Mouse (Mus musculus): ENCODE data around the gene Gabbr1.

The Gabbr1 gene

DNA sequence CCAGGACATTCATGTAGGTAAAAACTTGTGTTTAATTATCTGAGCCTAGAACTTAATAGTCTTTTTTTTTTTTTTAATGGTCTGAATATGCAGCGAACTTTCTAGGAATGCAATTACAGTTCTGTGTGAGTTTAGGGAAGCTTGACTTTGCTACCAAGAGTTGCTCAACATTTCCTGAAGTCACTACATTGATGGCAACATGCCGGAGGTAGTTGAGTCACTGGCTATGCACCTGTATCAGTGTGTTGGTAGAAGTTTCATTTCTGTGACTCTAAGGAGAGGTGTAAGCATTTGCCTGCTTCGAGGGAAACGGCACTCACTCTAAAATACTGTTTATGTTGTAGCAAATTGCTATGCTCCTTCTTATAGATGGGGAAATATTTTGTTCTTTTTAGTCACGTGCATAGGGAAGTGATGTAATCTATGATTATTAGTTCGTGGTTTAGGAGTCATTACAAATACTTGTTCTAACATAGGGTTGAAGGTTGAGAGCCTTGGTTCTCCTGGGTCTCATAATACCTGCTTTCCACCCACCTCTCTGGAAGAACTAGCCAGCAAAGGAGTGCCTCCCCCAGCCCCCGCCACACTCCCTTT is 1.0 kb upstream of the Gabbr1 start:
- no peak for DNase-seq (ENCODE audit: low read depth, low spot score)

DNA sequence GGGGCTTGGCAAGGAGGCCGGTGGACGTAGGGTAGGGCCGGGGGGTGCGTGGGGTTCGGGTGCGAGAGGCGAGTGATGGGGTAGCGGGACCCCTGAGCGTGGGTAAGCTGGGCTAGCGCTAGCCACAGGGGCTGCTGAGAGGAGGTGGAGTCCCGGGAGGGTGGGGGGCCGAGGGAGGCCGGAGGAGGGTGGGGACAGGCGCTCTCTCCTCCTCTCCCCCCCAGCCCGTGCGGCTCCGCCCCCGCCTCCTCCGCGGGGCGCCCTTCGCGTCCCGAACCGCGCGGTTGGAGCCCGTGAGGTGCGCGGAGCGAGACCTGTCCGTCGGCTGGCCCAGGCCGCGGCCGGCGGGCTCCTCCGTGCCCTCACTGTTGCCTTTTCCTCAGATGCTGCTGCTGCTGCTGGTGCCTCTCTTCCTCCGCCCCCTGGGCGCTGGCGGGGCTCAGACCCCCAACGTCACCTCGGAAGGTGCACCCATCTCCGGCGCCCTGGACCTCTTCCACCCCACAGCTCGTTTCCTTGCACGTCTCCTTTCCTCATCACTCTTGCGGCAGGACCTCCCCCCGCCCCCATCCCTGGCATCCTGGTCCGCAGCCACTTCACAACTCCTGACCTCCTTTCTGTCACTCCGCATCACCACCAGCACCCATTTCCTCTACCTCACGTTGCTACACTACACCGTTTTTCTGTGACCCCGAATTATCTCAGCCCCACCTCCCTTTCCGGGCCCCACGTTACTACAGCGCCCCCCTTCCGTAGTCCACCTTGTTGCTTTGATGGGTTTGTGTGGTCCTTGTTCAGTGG is 746 bp downstream of the Gabbr1 start:
- DNase-seq (ENCODE audit: low read depth, low spot score) = no peak

DNA sequence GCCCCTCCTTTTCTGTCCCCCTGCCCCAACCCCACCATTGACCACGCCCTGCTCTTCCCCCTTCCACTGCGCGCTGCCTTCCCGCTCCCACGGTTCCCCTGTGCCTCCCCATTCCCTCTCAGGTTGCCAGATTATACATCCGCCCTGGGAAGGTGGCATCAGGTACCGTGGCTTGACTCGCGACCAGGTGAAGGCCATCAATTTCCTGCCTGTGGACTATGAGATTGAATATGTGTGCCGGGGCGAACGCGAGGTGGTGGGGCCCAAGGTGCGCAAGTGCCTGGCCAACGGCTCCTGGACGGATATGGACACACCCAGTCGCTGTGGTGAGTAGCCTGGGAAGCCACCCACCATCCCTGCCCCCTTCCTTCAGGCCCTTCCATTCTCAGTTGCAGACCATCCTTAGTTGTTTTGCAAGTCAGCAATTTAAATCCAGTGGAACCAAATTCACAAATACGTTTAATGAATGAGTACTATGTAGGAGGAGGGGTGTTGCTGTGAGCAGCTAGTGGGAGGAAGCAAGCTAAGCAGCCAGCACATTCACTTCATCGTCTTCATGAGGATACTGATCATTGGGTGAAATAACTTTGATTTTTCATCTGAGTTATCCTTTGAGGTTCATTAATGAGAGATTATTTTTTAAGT is 1.7 kb downstream of the Gabbr1 start:
- DNase-seq (ENCODE audit: low read depth, low spot score) = no peak

DNA sequence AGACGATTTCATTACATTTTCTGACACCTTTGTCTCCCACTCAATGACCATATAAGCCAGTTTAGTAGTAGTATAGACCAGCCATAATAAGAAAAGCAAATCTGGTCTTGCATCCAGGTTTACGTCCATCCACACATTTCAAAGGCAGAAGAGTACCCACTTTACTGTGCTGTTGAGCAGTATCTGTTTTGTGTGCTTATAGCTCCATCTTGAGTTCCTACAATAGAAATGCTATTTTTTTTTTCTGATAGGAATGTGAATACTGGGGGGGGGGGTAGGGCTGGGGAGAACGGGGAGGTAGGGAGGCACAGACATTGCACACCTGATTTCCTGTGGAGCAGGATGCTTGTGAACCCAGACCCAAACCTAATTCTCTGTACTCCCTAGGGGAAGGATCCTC is 2.2 kb downstream of the Gabbr1 start:
- DNase-seq (ENCODE audit: low read depth, low spot score) = no peak

DNA sequence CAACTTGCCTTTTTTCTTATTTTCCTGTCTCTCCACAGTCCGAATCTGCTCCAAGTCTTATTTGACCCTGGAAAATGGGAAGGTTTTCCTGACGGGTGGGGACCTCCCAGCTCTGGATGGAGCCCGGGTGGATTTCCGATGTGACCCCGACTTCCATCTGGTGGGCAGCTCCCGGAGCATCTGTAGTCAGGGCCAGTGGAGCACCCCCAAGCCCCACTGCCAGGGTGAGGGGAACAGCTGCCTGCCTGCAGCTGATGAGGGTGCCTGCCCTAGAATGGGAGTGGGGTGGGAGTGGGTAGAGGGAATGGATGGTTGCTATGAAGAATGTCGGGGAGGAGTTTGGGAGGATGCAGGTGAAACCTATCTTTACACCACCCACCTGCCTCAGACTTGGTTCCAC is 2.6 kb downstream of the Gabbr1 start:
- no peak for DNase-seq (ENCODE audit: low read depth, low spot score)

DNA sequence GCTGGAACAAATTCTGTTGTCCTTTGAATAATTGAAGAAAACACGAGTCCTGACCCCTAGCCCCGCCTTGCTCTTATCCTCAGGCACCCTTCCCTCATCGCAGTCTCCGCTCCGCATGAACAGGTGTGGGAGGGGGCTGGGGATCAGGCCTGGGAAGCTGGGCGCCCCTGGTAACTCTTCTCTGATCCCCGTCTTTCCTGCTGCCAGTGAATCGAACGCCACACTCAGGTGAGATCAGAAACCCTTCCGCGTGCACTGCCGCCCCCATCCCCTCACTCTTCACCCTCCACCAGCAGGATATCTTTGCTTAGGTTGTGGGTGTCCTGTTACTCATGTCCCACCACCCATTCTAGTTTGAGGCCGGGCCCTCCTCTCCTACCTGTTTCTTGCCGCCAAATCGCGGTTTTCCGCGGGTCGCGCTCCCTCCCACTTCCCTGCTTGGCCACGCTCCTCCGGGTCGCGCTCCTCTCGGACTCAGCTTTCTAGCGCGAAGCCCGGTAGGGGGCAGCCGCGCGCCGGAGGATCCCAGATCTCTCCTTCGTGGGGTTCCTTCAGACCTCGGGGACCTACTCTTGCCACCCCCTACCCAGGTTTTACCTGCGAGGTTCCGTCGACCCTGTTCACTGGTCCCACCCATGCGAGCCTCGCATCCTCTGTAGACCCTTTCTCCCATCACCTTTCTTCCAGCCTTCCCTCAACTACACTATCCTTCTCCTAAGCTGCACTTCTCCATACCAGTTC is 4.0 kb downstream of the Gabbr1 start:
- no peak for DNase-seq (ENCODE audit: low read depth, low spot score)

DNA sequence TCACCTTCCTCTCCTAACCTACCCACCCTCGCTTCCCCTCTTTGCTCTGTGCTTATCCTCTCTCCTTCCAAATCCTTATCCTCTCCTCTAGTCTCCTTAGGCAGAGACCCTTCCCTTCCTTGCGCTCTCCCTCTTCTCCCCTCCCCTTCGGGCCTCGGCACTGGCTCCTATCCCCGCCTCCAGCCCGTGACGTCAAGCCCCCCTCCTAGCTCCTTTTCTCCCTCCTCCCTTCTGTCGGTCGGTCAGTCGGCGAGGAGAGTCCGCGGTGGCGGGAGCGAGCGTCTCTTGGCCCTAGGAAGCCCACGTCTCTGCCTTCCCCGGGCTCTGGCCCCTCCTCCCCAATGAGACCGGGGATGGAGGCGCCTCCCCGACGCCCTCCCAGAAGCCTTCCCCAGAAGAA is 4.6 kb downstream of the Gabbr1 start:
- DNase-seq (ENCODE audit: low read depth, low spot score) = no peak

DNA sequence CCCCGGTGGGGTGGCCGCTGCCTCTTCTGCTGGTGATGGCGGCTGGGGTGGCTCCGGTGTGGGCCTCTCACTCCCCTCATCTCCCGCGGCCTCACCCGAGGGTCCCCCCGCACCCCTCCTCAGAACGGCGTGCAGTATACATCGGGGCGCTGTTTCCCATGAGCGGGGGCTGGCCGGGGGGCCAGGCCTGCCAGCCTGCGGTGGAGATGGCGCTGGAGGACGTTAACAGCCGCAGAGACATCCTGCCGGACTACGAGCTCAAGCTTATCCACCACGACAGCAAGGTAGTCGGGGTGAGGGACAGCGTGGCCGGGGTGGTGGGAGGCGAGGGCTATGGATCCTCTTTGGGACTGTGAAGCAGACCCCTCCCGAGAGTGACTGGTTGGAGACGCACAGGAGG is 5.1 kb downstream of the Gabbr1 start:
- DNase-seq (ENCODE audit: low read depth, low spot score) = no peak

DNA sequence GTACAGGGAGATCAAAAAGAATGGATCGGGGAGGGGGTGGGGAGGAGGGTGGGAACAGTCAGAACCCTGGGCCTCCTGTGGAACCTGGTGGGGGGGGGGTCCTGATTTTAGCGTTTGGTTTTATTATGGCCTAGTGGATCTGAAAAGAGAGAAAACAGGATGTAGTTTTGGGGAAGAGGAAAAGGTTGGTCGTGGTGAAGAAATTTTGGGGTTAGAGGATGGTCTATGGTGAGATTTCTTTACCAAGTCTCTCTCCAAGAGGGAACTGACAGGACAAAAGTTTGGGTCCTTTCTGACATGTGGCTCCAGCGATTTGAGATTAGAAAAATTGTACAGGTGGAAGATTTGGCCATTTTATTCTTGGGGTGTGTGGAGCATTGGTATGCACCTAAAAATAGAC is 6.0 kb downstream of the Gabbr1 start:
- DNase-seq (ENCODE audit: low read depth, low spot score) = no peak

DNA sequence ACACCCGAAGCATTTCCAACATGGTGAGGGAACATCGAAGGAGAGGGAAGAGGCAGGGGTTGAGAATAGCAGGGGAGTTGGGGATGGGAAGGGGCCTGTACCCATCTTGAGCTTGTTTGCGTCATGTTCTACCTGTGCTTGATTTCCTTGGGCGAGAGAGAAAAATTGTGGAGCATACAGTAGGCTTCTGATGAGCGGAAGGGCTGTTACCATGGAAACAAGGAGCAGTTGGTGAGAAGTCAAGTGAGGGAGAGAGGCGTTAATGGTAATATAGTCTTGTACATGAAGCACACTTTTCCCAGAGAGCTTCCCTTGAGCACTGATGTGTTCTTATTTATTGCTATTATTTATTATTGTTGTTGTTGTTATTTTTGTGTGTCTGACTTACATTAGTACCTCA is 11.2 kb downstream of the Gabbr1 start:
- no peak for DNase-seq (ENCODE audit: low read depth, low spot score)

DNA sequence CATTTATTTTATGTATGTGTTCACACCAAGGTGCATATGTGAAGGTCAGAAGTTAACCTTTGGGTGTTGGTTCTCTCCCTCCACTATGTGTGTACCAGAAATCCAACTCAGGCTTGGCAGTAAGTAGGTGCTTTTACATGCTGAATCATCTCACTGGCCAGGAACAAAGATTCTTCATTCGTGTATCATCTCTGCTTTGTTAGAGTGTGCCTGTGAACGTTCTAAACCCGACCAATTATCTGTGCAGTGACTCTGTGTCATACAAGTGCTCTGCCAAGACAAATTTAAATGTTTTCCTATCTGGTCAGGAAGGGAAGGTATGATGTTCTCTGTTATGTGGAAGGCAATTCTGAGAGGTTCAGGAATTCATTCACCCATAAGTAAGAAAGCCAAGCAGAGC is 15.7 kb downstream of the Gabbr1 start:
- no peak for DNase-seq (ENCODE audit: low read depth, low spot score)

DNA sequence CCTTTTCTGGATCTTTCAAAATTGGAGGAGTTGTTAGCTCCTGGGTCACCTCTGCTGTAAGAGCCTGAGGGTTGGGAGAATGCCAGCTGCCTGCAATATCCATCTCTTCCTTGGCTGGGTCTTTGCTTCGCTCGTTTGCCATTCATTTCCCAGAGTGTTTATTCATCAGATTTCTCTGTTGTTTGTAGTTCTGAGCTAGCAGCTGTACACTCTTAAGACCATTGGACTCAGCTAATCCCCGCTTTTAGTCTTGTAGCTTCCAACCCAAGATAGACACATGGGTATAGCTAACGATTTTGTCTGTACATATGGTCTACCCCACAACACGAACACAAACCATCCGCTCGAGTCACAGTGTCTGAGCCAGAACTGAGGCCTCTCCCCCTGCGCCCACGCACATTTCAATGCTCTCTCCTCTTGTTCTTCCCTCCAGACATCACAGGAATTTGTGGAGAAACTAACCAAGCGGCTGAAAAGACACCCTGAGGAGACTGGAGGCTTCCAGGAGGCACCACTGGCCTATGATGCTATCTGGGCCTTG is 16.4 kb downstream of the Gabbr1 start:
- DNase-seq (ENCODE audit: low read depth, low spot score) = no peak

DNA sequence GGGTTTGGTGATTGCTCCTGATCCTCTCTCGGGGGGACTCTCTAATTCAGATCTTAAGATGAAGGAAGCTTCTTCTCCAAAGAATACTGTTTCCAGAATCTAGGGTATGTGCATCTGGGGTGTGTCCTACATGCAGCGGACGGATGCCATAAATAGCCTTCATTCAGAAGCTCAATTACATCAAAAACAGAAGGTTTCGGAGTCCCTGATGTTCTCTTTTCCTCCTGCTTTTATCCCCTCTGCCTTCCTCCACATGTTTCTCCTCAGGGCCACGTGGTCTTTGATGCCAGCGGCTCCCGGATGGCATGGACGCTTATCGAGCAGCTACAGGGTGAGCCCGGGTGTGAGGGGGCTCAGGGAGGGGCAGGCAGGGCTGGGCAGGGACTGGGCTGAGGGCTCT is 17.3 kb downstream of the Gabbr1 start:
- no peak for DNase-seq (ENCODE audit: low read depth, low spot score)

DNA sequence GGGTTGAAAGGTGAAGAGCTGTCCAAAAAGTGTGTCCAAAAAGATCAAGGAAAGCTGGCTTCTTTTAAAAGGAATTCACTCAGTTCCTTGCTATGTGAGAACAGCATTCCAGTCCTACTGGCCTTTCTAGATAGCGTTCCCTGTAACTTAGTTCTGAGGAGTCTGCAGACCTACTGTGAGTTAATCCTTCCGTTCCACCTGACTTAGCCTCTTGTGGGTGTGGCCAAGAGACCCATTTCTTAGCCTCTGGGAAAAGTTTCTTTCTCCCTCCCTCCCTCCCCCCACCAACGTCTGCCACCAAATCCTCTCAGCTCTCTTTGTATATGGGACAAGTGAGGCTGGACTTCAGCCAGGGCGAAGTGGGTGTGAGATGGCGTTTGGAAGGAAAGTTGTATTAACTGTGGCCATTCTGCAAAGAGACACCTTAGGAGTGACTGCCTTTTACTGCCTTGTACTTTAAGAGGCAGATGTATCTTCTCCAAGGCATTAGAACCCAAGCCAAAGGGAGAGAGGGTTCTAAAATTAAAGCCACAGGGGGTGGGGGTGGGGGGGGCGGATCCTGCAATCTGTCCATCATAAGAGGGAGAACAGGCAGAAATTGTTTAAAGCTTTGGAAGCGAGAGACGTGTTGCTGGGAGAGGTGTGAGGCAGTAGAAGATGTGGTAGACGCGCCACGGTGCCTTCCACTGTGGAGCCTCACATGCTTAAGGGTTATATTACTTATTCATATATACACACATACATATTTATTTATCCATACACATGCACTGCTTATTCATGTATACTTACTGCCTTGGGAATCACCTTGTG is 18.1 kb downstream of the Gabbr1 start:
- no peak for DNase-seq (ENCODE audit: low read depth, low spot score)

DNA sequence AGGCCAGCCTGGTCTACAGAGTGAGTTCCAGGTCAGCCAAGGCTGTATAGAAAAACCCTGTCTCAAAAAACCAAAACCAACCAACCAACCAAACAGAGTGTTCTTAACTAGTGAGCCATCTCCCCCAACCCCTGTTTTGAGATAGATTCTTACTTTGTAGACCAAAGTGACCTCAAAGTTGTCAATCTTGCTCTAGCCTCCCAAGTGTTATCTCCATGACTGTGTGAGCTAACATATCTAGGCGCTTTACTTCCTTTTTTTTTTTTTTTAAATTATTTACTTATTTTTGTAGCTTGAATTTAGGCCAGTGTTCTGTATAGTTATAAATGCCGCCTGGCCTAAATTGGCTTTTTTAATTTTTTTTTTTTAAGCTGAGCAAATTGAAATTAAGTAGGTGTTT is 20.2 kb downstream of the Gabbr1 start:
- no peak for DNase-seq (ENCODE audit: low read depth, low spot score)

DNA sequence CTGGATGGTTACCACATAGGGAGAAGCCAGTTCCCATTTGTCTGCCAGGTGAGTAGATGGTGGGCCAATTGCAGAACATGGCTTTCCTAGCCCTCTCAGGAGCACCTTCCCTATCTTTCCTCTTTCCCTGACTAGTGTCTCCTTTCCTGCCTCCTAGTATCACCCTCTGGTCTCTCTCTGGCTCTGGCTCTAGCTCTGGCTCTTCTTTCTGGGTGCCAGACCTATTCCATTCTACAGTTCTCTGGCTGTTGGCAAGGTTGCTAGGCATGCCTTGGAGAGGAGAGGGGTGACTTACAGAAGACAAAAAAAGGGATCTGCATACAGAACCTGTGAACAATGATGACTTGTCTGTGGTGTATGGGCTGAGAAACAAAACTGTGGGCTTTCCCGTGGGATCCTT is 22.1 kb downstream of the Gabbr1 start:
- DNase-seq (ENCODE audit: low read depth, low spot score) = no peak

DNA sequence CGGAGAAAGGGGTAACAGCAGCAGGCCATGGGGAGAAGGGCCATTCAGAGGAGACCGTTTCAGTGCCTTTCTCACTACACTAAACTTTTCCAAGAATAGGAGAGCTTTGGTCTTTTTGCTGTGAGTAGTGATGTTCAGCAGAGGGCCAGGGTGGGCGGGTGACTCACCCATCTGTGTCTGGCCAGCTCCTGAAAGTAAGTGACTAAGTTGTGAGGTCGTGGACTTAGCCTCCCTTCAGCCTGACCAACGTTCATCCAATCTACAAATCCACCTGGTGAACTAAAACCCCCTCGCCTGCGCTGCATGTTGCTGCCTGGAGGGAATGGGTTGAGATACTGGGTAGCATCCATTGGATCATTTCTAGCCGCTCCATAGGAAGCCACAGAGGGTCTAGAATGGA is 24.4 kb downstream of the Gabbr1 start:
- no peak for DNase-seq (ENCODE audit: low read depth, low spot score)

DNA sequence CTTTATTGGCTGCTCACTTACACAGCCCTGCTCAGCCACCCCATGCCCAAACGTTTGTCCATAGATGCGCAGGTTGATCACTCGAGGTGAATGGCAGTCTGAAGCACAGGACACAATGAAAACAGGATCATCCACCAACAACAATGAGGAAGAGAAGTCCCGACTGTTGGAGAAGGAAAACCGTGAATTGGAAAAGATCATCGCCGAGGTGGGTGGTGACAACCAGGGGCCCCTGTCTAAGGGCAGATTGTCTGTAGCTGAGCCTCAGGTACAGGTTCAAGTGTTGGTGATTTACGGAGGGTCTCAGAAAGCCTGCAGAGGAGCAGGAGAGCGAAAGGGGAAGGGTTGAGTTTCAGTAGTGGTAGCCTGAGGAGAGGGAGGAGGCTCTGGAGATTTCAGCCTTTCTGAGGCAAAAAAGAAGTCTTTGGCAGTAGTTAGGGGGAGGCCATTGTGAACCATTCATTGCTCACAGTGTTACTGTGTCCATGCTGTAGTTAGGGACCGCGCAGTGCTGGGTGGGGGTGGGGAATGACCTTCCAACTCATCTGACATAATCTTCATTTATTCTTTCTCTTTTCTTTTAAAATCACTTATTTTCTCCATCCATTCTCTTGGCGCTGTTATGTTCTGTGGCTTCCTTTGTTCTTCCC is 26.4 kb downstream of the Gabbr1 start:
- no peak for DNase-seq (ENCODE audit: low read depth, low spot score)

DNA sequence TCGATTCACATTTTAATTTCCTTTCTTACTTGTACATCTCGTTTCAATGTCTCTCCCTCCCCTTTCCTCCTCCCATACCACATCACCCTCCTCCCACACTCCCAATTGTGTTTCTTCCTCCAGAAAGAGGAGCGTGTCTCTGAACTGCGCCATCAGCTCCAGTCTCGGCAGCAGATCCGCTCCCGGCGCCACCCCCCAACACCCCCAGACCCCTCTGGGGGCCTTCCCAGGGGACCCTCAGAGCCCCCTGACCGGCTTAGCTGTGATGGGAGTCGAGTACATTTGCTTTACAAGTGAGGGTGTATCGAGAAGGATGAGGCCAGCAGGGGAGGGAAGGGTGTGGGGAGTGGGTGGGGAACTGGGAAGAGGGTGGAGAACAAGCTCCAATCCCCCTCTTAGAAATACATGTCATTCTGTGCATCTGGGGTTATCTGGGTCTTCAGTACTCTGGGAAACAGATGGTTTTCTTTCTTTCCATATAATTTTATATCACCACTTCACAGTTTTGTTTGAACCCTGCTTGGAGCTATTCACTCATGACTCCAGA is 27.0 kb downstream of the Gabbr1 start:
- DNase-seq (ENCODE audit: low read depth, low spot score) = no peak

DNA sequence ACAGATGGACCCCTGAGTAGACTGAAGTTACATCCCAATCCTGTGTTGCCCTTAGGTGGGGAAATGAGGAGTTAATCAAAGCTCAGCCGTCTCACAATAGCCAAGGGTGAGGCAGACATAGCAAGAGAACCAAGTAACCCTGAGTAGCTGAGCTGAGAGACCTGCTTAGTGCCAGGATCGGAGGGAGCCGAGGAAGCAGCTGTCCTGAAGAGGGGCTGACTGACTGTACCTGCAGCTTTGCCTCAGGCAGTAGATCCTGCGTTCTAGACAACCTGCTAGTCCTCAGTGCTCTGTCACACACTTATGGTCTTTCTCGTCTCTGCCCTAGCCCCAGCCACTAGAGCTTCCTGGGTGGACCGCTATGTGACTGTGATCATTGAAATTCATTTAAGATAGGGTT is 29.4 kb downstream of the Gabbr1 start:
- DNase-seq (ENCODE audit: low read depth, low spot score) = no peak

DNA sequence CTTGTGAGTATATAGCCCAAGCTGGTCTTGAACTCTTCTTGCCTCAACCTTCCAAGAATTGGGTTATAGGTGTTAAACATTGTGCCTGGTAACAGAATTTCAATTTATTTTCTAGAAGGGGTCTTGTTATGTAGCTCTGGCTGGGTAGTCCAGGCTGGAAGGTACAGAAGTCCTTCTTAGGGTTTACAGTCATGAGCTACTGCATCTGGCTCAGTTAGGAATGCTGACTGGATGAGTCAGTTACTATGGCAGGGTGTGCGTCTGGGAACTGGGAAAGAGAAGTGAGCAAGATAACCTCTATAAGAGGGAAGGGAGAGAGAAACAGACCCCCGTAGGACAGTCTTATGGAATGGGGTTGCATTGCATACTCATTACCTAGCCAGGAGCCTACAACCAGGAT is 30.0 kb downstream of the Gabbr1 start:
- DNase-seq (ENCODE audit: low read depth, low spot score) = no peak
